ENCODE assay signal across 21 mouse cellular contexts in genomic region chr15:81761959-81762358, GRCm38 (mm10). TPM values are rescaled to one million over a fixed set of nuclear protein-coding genes. Genes with fewer than 3 reads are reported as not detected.
DNase-seq lines count a peak whose midpoint lies in the region; ATAC-seq and TF ChIP-seq lines count a peak whose summit lies in the region.
"Had no signal": no experiment of that assay in that cellular context is flagged by ENCODE, and none has a peak within 500 bp of the region (broad histone marks: within the 10 kb centered on the region; RNA-seq: fewer than 3 reads in every experiment).

No protein-coding gene starts in this region.

- ATAC-seq in kidney, postnatal 0 days (replicated peaks; ENCODE audit: low FRiP score, low read depth): no peak
- ATAC-seq in lung, postnatal 0 days: no peak
- no peak for ATAC-seq in kidney, embryonic 15.5 days (replicated peaks; ENCODE audit: low FRiP score)
- ATAC-seq: forebrain, embryonic 16.5 days had no signal

- no peak overlapping the region for H3K4me3 ChIP-seq in cerebellum, adult 2 months (replicated peaks; ENCODE audit: insufficient read depth, low read depth, low read length)
- H3K4me3 ChIP-seq in kidney, postnatal 0 days (replicated peaks; ENCODE audit: low read depth, low read length): no peak overlapping the region
- H3K4me3 ChIP-seq in lung, postnatal 0 days (ENCODE audit: low read depth, low read length): no peak overlapping the region
- H3K4me3 ChIP-seq in bone marrow, adult 2 months (replicated peaks; ENCODE audit: control insufficient read depth, low read depth, low read length): no peak overlapping the region
- H3K4me3 ChIP-seq in kidney, embryonic 15.5 days (replicated peaks): no peak overlapping the region
- H3K4me3 ChIP-seq: embryonic facial prominence, embryonic 10.5 days; heart, embryonic 15.5 days; limb, embryonic 10.5 days; liver, embryonic 13.5 days; stomach, embryonic 15.5 days had no signal

- H3K4me1 ChIP-seq in cerebellum, adult 2 months (ENCODE audit: control insufficient read depth, insufficient read depth, low read length): peaks cover 35% of the 10 kb centered on the region
- no peaks in the 10 kb centered on the region for H3K4me1 ChIP-seq in kidney, postnatal 0 days (replicated peaks; ENCODE audit: insufficient read depth, low read length)
- no peaks in the 10 kb centered on the region; the same call in 1 of the 2 replicates for H3K4me1 ChIP-seq in lung, postnatal 0 days (ENCODE audit: insufficient read depth, low read depth, low read length)
- H3K4me1 ChIP-seq in bone marrow, adult 2 months (ENCODE audit: control insufficient read depth, insufficient read depth, low read length): no peaks in the 10 kb centered on the region; the same call in 1 of the 2 replicates
- peaks cover 14% of the 10 kb centered on the region for H3K4me1 ChIP-seq in kidney, embryonic 15.5 days

- no peak overlapping the region for H3K27ac ChIP-seq in cerebellum, adult 2 months (ENCODE audit: insufficient read depth, low read length)
- H3K27ac ChIP-seq in kidney, postnatal 0 days: no peak overlapping the region
- H3K27ac ChIP-seq in lung, postnatal 0 days (ENCODE audit: low read length): no peak overlapping the region
- no peak overlapping the region for H3K27ac ChIP-seq in bone marrow, adult 2 months (ENCODE audit: control insufficient read depth, insufficient read depth, low read depth, low read length, poor library complexity)
- no peak overlapping the region for H3K27ac ChIP-seq in kidney, embryonic 15.5 days
- H3K27ac ChIP-seq: embryonic facial prominence, embryonic 10.5 days; heart, embryonic 15.5 days; hindbrain, embryonic 14.5 days; limb, embryonic 10.5 days; liver, embryonic 13.5 days; stomach, embryonic 15.5 days had no signal

- no peak for TF ChIP-seq POLR2A in cerebellum, adult 2 months (IDR thresholded peaks at IDR 0.05; ENCODE audit: borderline replicate concordance, insufficient read depth, low read length)
- TF ChIP-seq POLR2A in bone marrow, adult 2 months (IDR thresholded peaks at IDR 0.05; ENCODE audit: borderline replicate concordance, control insufficient read depth, low read depth, low read length): no peak

- no peaks in the 10 kb centered on the region for H3K36me3 ChIP-seq in kidney, postnatal 0 days (ENCODE audit: insufficient read depth, low read length)
- H3K36me3 ChIP-seq in lung, postnatal 0 days (ENCODE audit: insufficient read depth, low read length): no peaks in the 10 kb centered on the region
- 0 out of 2 replicates have a peak, but pooled peaks cover 9% of the 10 kb centered on the region for H3K36me3 ChIP-seq in kidney, embryonic 15.5 days
- H3K36me3 ChIP-seq: stomach, embryonic 15.5 days had no signal

- 87% methylated on average over 3 of the region's 3 CpGs for WGBS in cerebellum, adult 2 months
- WGBS in kidney, postnatal 0 days: 94% methylated on average over 3 of the region's 3 CpGs
- WGBS in lung, postnatal 0 days: 84% methylated on average over 3 of the region's 3 CpGs
- WGBS in bone marrow, adult 2 months: 89% methylated on average over 3 of the region's 3 CpGs
- WGBS in kidney, embryonic 15.5 days: 88% methylated on average over 3 of the region's 3 CpGs

- TF ChIP-seq EP300 in lung, postnatal 0 days (IDR thresholded peaks at IDR 0.05): no peak

- H3K9me3 ChIP-seq in kidney, postnatal 0 days (replicated peaks; ENCODE audit: low read length): no peaks in the 10 kb centered on the region
- no peaks in the 10 kb centered on the region for H3K9me3 ChIP-seq in lung, postnatal 0 days (ENCODE audit: low read length)
- H3K9me3 ChIP-seq in kidney, embryonic 15.5 days (replicated peaks): no peaks in the 10 kb centered on the region
- H3K9me3 ChIP-seq: heart, embryonic 15.5 days; limb, embryonic 10.5 days; liver, embryonic 13.5 days; stomach, embryonic 15.5 days had no signal

- no peaks in the 10 kb centered on the region for H3K27me3 ChIP-seq in cerebellum, adult 2 months (ENCODE audit: control insufficient read depth, insufficient read depth, low read length)
- no peaks in the 10 kb centered on the region for H3K27me3 ChIP-seq in kidney, postnatal 0 days (ENCODE audit: insufficient read depth, low read length)
- no peaks in the 10 kb centered on the region for H3K27me3 ChIP-seq in lung, postnatal 0 days (replicated peaks; ENCODE audit: insufficient read depth, low read length)
- H3K27me3 ChIP-seq in kidney, embryonic 15.5 days: no peaks in the 10 kb centered on the region
- H3K27me3 ChIP-seq: heart, embryonic 15.5 days; liver, embryonic 13.5 days; stomach, embryonic 15.5 days had no signal

- DNase-seq in cerebellum, adult 2 months: no peak
- no peak for DNase-seq in cerebellum, postnatal 4 days (ENCODE audit: low spot score in 2 of 2)
- DNase-seq in kidney, postnatal 0 days (ENCODE audit: low spot score): no peak
- DNase-seq in kidney, adult 9 months: no peak
- DNase-seq in lung, postnatal 0 days (ENCODE audit: low spot score): no peak
- DNase-seq in lung, postnatal 14 days: no peak
- DNase-seq: adrenal gland, postnatal 25 days; cerebellum, adult 9-11 months; gastrocnemius, postnatal 25 days; heart, postnatal 36 days; kidney, postnatal 4 days; liver, embryonic 13.5 days had no signal

- H3K4me2 ChIP-seq in kidney, postnatal 0 days (ENCODE audit: low read length): no peak overlapping the region
- H3K4me2 ChIP-seq in lung, postnatal 0 days (replicated peaks; ENCODE audit: low read depth, low read length): no peak overlapping the region
- no peak overlapping the region for H3K4me2 ChIP-seq in kidney, embryonic 15.5 days
- H3K4me2 ChIP-seq: heart, embryonic 15.5 days; hindbrain, embryonic 14.5 days; liver, embryonic 13.5 days; midbrain, embryonic 11.5 days; stomach, embryonic 15.5 days had no signal

- H3K9ac ChIP-seq in kidney, postnatal 0 days (ENCODE audit: low read depth, low read length): no peak overlapping the region
- H3K9ac ChIP-seq in lung, postnatal 0 days (replicated peaks; ENCODE audit: low read depth): no peak overlapping the region
- no peak overlapping the region for H3K9ac ChIP-seq in kidney, embryonic 15.5 days
- H3K9ac ChIP-seq: heart, embryonic 15.5 days; hindbrain, embryonic 14.5 days; liver, embryonic 13.5 days; stomach, embryonic 15.5 days had no signal

- peak; percentile 18; the same call in 1 of the 2 replicates for TF ChIP-seq CTCF in cerebellum, adult 2 months (IDR thresholded peaks at IDR 0.05; ENCODE audit: borderline replicate concordance, insufficient read depth, low read depth, low read length)
- TF ChIP-seq CTCF in kidney, postnatal 0 days (IDR thresholded peaks at IDR 0.05; ENCODE audit: low read depth): peak; percentile 41
- TF ChIP-seq CTCF in lung, postnatal 0 days (IDR thresholded peaks at IDR 0.05): peak; percentile 26; the same call in 1 of the 2 replicates
- peak; percentile 23; the same call in 1 of the 2 replicates for TF ChIP-seq CTCF in bone marrow, adult 2 months (IDR thresholded peaks at IDR 0.05; ENCODE audit: control insufficient read depth, insufficient read depth, low read length)

RNA-seq across cellular contexts. Expression of gene Rangap1, which starts 16.6 kb away (rescaled TPM):
- 102 and 113 TPM in 2 replicates for polyA plus RNA-seq in cerebellum, adult 2 months (2012; rRNA removed)
- 33.9 and 39.7 TPM in 2 replicates for polyA plus RNA-seq in kidney, postnatal 0 days (2015; fragmentation: Nextera tagmentation; extraction: Ambion mirVana)
- polyA plus RNA-seq in lung, postnatal 0 days (2015; fragmentation: Nextera tagmentation; extraction: Ambion mirVana): 17.9 and 24.6 TPM in 2 replicates
- 66.5 and 91.3 TPM in 2 replicates for polyA plus RNA-seq in bone marrow, adult 2 months (2011; ENCODE audit: insufficient read depth, insufficient read length, low replicate concordance, missing spikeins)
- 99.1 and 106 TPM in 2 replicates for polyA plus RNA-seq in kidney, embryonic 15.5 days (2015; fragmentation: Nextera tagmentation; extraction: Ambion mirVana)

RNA-seq across cellular contexts. Expression of gene Zc3h7b, which starts 17.1 kb away (rescaled TPM):
- 67.0 and 72.1 TPM in 2 replicates for polyA plus RNA-seq in cerebellum, adult 2 months (2012; rRNA removed)
- 26.5 TPM in 2 replicates for polyA plus RNA-seq in kidney, postnatal 0 days (2015; fragmentation: Nextera tagmentation; extraction: Ambion mirVana)
- 13.8 and 13.9 TPM in 2 replicates for polyA plus RNA-seq in lung, postnatal 0 days (2015; fragmentation: Nextera tagmentation; extraction: Ambion mirVana)
- 10.8 and 16.1 TPM in 2 replicates for polyA plus RNA-seq in bone marrow, adult 2 months (2011; ENCODE audit: insufficient read depth, insufficient read length, low replicate concordance, missing spikeins)
- polyA plus RNA-seq in kidney, embryonic 15.5 days (2015; fragmentation: Nextera tagmentation; extraction: Ambion mirVana): 34.8 and 37.4 TPM in 2 replicates

RNA-seq across cellular contexts. Expression of gene Tef, which starts 40.3 kb away (rescaled TPM):
- 279 and 288 TPM in 2 replicates for polyA plus RNA-seq in cerebellum, adult 2 months (2012; rRNA removed)
- 17.9 and 19.9 TPM in 2 replicates for polyA plus RNA-seq in kidney, postnatal 0 days (2015; fragmentation: Nextera tagmentation; extraction: Ambion mirVana)
- 38.6 and 44.0 TPM in 2 replicates for polyA plus RNA-seq in lung, postnatal 0 days (2015; fragmentation: Nextera tagmentation; extraction: Ambion mirVana)
- 6.4 and 16.2 TPM in 2 replicates for polyA plus RNA-seq in bone marrow, adult 2 months (2011; ENCODE audit: insufficient read depth, insufficient read length, low replicate concordance, missing spikeins)
- 23.9 and 26.5 TPM in 2 replicates for polyA plus RNA-seq in kidney, embryonic 15.5 days (2015; fragmentation: Nextera tagmentation; extraction: Ambion mirVana)
